Mouse (Mus musculus): Measurements from ENCODE around the gene Pnkd. TPM values are rescaled to one million over a fixed set of nuclear protein-coding genes. Genes with fewer than 3 reads are reported as not detected.

The Pnkd gene
- total and polyA plus RNA-seq, 3 experiments: 52.5 to 64.2 TPM; not detected in 1

DNA sequence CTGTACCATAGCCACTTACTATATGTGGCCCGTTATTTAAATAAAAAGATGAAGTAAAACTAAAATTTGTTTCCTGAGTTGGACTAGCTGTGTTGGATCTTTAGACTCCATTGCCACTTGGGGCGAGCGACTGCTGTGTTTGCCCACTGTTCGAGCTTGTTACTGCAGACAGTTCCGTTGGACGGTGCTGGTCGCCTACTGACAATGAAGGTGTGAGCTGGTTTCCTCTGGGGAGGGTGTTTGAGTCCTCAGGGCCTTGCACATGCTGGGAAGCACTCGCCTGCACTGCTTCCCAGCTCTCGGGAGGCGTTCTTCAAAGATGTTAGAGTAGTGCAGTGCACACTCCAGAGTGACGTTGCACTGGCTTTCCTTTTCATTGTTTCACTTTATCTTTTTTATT lies 45.1 kb upstream of the Pnkd start:
- Histone ChIP-seq H3K27ac (ENCODE audit: control insufficient read depth, low read depth, low read length) (peak overlapping the region; percentile 97), H3K36me3 (ENCODE audit: control insufficient read depth in 1 of 2, insufficient read depth in 2 of 2, low read length in 2 of 2) (peaks cover 2 to 48% of the 10 kb centered on the region in 2 experiments), H3K4me3 (ENCODE audit: control insufficient read depth in 1 of 2, insufficient read depth in 1 of 2, low read depth in 2 of 2, low read length in 2 of 2) (peak overlapping the region; percentile 27 to 56), H3K9me3 (replicated peaks; ENCODE audit: insufficient read depth, low read length) (no peaks in the 10 kb centered on the region), H3K27me3 (ENCODE audit: control insufficient read depth in 1 of 2, insufficient read depth in 2 of 2, low read length in 2 of 2) (no peaks in the 10 kb centered on the region), H3K4me1 (ENCODE audit: control insufficient read depth in 1 of 2, insufficient read depth in 2 of 2, low read length in 2 of 2) (peaks cover 9 to 26% of the 10 kb centered on the region in 2 experiments), H3K9ac (ENCODE audit: control insufficient read depth, low read depth, low read length, poor library complexity, severe bottlenecking) (peak overlapping the region; percentile 59), H3K79me2 (ENCODE audit: control insufficient read depth, insufficient read depth, low read length, poor library complexity) (peaks cover 77% of the 10 kb centered on the region)
- TF ChIP-seq TBP (IDR thresholded peaks at IDR 0.05; ENCODE audit: low read depth, low read length): 0 out of 2 replicates have a peak, but pooled peaks have one; percentile 6
- TF ChIP-seq POLR2AphosphoS5 (IDR thresholded peaks at IDR 0.05; ENCODE audit: borderline replicate concordance, low read depth, low read length): no peak
- no peak for DNase-seq (ENCODE audit: low read depth, low spot score)

DNA sequence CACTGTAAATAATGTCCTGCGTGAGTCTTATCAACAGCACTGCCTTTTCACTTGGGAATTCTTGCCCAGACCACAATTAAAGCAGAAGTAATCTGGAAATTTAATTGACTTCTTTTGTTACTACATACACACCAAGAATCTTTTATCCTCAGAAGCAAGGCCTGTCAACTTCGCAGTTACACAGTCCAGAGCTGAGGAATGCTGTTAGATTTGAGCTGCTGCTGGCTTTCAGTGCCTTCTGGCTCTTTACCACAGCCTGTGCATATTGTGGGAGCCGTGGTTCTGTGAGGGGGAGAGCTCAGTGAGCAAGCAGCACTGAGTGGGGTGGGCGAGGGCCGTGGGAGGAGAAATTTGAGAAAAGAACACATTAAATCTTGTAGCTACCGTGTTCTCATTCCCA lies 44.4 kb upstream of the Pnkd start:
- H3K4me3 ChIP-seq (ENCODE audit: control insufficient read depth in 1 of 2, insufficient read depth in 1 of 2, low read depth in 2 of 2, low read length in 2 of 2): no peak overlapping the region
- DNase-seq (ENCODE audit: low read depth, low spot score): no peak
- H3K9me3 ChIP-seq (replicated peaks; ENCODE audit: insufficient read depth, low read length): no peaks in the 10 kb centered on the region
- H3K79me2 ChIP-seq (ENCODE audit: control insufficient read depth, insufficient read depth, low read length, poor library complexity): peaks cover 83% of the 10 kb centered on the region
- TF ChIP-seq GATA1 (IDR thresholded peaks at IDR 0.05; ENCODE audit: low read depth, low read length): 0 out of 2 replicates have a peak, but pooled peaks have one; percentile 12
- no peak for TF ChIP-seq SMC3 (IDR thresholded peaks at IDR 0.05; ENCODE audit: low read depth, low read length)
- peaks cover 9 to 27% of the 10 kb centered on the region in 2 experiments for H3K4me1 ChIP-seq (ENCODE audit: control insufficient read depth in 1 of 2, insufficient read depth in 2 of 2, low read length in 2 of 2)
- H3K36me3 ChIP-seq (ENCODE audit: control insufficient read depth in 1 of 2, insufficient read depth in 2 of 2, low read length in 2 of 2): peaks cover 2 to 54% of the 10 kb centered on the region in 2 experiments
- peak overlapping the region; percentile 2; the same call in 1 of the 2 replicates for H3K27ac ChIP-seq (ENCODE audit: control insufficient read depth, low read depth, low read length)
- no peak overlapping the region; the same call in 1 of the 2 replicates for H3K9ac ChIP-seq (ENCODE audit: control insufficient read depth, low read depth, low read length, poor library complexity, severe bottlenecking)
- no peaks in the 10 kb centered on the region for H3K27me3 ChIP-seq (ENCODE audit: control insufficient read depth in 1 of 2, insufficient read depth in 2 of 2, low read length in 2 of 2)

DNA sequence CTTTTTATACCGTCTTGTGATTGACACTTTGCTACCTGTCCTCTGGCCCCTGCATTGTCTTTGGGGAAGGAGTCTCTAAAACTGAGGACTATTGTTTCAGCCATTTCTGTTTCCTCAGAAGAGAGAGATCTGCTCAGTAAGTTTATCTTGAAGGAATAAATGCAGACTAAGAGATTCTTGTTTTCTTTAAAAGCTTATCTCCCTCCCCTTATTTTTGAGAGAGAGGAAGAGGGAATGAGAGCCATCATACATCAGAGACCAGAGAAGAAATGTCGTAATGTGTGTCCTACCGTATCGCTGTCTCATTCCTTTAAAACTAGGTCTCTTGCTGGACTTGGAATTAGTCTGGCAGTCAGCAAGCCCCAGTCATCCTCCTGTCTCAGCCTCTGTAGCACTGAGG lies 43.9 kb upstream of the Pnkd start:
- DNase-seq (ENCODE audit: low read depth, low spot score): no peak

DNA sequence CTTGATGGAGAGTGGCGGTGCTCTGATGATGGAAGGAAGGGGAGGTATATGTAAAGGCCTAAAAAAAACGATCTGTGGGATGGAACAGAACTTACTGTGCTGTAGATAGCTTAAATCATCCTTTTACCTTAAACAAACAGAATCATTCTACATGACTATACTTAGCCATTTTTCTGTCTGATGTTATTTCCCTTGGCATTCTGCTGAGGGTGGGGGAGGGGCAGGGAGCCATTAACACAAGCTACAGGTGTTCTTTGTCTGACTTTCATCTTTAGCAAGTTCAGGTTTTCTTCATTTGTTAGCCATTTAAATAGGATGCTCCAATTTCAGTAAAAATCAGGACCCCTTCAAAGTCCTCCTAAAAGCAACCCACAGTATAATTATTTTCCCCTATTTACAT lies 39.2 kb upstream of the Pnkd start:
- no peak for TF ChIP-seq GATA1 (IDR thresholded peaks at IDR 0.05; ENCODE audit: low read depth, low read length)
- no peak for TF ChIP-seq TAL1 (IDR thresholded peaks at IDR 0.05; ENCODE audit: low read length)
- TF ChIP-seq GABPA (IDR thresholded peaks at IDR 0.05; ENCODE audit: low read depth, low read length): no peak
- no peak for TF ChIP-seq MXI1 (IDR thresholded peaks at IDR 0.05; ENCODE audit: low read depth, low read length)
- no peak for TF ChIP-seq ETS1 (IDR thresholded peaks at IDR 0.05; ENCODE audit: low read depth, low read length)
- TF ChIP-seq CTCF (IDR thresholded peaks at IDR 0.05 in 2 of 3, conservative IDR thresholded peaks at IDR 0.05 in 1 of 3; ENCODE audit: control insufficient read depth in 1 of 3, insufficient read depth in 1 of 3, low read depth in 2 of 3, low read length in 3 of 3, poor library complexity in 1 of 3, severe bottlenecking in 1 of 3): no peak
- TF ChIP-seq SMC3 (IDR thresholded peaks at IDR 0.05; ENCODE audit: low read depth, low read length): no peak
- no peak for TF ChIP-seq E2F4 (IDR thresholded peaks at IDR 0.05; ENCODE audit: borderline replicate concordance, low read depth, low read length)
- Histone ChIP-seq H3K9me3 (replicated peaks; ENCODE audit: insufficient read depth, low read length) (no peaks in the 10 kb centered on the region), H3K4me3 (ENCODE audit: control insufficient read depth in 1 of 2, insufficient read depth in 1 of 2, low read depth in 2 of 2, low read length in 2 of 2) (no peak overlapping the region), H3K4me1 (ENCODE audit: control insufficient read depth in 1 of 2, insufficient read depth in 2 of 2, low read length in 2 of 2) (peaks cover 17 to 23% of the 10 kb centered on the region in 2 experiments), H3K36me3 (ENCODE audit: control insufficient read depth in 1 of 2, insufficient read depth in 2 of 2, low read length in 2 of 2) (peaks cover 8 to 62% of the 10 kb centered on the region in 2 experiments), H3K27ac (ENCODE audit: control insufficient read depth, low read depth, low read length) (no peak overlapping the region), H3K9ac (ENCODE audit: control insufficient read depth, low read depth, low read length, poor library complexity, severe bottlenecking) (no peak overlapping the region), H3K27me3 (ENCODE audit: control insufficient read depth in 1 of 2, insufficient read depth in 2 of 2, low read length in 2 of 2) (no peaks in the 10 kb centered on the region), H3K79me2 (ENCODE audit: control insufficient read depth, insufficient read depth, low read length, poor library complexity) (peaks cover 57% of the 10 kb centered on the region)
- no peak for DNase-seq (ENCODE audit: low read depth, low spot score)

More for the DNA sequence above, 43.9 kb upstream of the Pnkd start:
- Histone ChIP-seq H3K36me3 (ENCODE audit: control insufficient read depth in 1 of 2, insufficient read depth in 2 of 2, low read length in 2 of 2) (peaks cover 2 to 54% of the 10 kb centered on the region in 2 experiments), H3K4me1 (ENCODE audit: control insufficient read depth in 1 of 2, insufficient read depth in 2 of 2, low read length in 2 of 2) (peaks cover 9 to 23% of the 10 kb centered on the region in 2 experiments), H3K4me3 (ENCODE audit: control insufficient read depth in 1 of 2, insufficient read depth in 1 of 2, low read depth in 2 of 2, low read length in 2 of 2) (no peak overlapping the region), H3K9me3 (replicated peaks; ENCODE audit: insufficient read depth, low read length) (no peaks in the 10 kb centered on the region), H3K79me2 (ENCODE audit: control insufficient read depth, insufficient read depth, low read length, poor library complexity) (peaks cover 88% of the 10 kb centered on the region), H3K9ac (ENCODE audit: control insufficient read depth, low read depth, low read length, poor library complexity, severe bottlenecking) (no peak overlapping the region), H3K27me3 (ENCODE audit: control insufficient read depth in 1 of 2, insufficient read depth in 2 of 2, low read length in 2 of 2) (no peaks in the 10 kb centered on the region), H3K27ac (ENCODE audit: control insufficient read depth, low read depth, low read length) (no peak overlapping the region)
- no peak for TF ChIP-seq MAX (IDR thresholded peaks at IDR 0.05; ENCODE audit: low read length)
- no peak for TF ChIP-seq POLR2A (IDR thresholded peaks at IDR 0.05; ENCODE audit: control insufficient read depth in 1 of 2, insufficient read depth in 1 of 2, low read depth in 1 of 2, low read length in 2 of 2, poor library complexity in 1 of 2)
- no peak for TF ChIP-seq SIN3A (IDR thresholded peaks at IDR 0.05; ENCODE audit: low read length)
- TF ChIP-seq CHD1 (IDR thresholded peaks at IDR 0.05; ENCODE audit: low read depth, low read length): no peak
- TF ChIP-seq MXI1 (IDR thresholded peaks at IDR 0.05; ENCODE audit: low read depth, low read length): no peak
- no peak for TF ChIP-seq TBP (IDR thresholded peaks at IDR 0.05; ENCODE audit: low read depth, low read length)
- no peak for TF ChIP-seq MYB (IDR thresholded peaks at IDR 0.05; ENCODE audit: low read depth, low read length)
- no peak for TF ChIP-seq ZC3H11A (IDR thresholded peaks at IDR 0.05; ENCODE audit: low read depth, low read length)
- no peak for TF ChIP-seq ETS1 (IDR thresholded peaks at IDR 0.05; ENCODE audit: low read depth, low read length)
- TF ChIP-seq GATA1 (IDR thresholded peaks at IDR 0.05; ENCODE audit: low read depth, low read length): peak; percentile 61; the same call in 1 of the 2 replicates
- peak; percentile 59 for TF ChIP-seq TAL1 (IDR thresholded peaks at IDR 0.05; ENCODE audit: low read length)

All from MEL (cell line).